In the genomic region with DNA sequence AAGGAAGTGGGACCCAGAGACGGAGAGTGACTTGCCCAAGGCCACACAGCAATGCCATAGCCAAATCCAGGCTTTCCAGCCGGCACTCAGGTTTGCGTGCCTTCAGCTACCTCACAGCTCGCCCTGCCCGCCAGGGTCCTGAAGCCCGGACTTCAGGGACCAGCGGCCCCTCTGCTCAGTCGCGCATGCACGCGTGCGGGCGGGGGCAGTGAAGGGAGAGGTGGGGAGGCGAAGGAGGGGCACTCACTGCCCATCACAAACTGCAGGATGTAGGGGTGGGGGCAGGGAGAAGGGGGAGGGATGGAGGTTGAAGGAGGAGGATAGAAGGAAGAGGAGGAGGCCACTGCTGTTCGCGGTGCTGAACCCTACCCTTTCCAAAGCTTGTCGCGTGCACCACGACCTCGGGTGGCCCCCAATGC, we compare ENCODE assay signal across 8 mouse cellular contexts. TPM values are rescaled to one million over a fixed set of nuclear protein-coding genes. Genes with fewer than 3 reads are reported as not detected.
DNase-seq lines count a peak whose midpoint lies in the region; ATAC-seq lines count a peak whose summit lies in the region.

No protein-coding gene starts in this region.

- H3K9ac ChIP-seq in liver, embryonic 15.5 days: no peak overlapping the region
- no peak overlapping the region for H3K9ac ChIP-seq in stomach, embryonic 16.5 days (ENCODE audit: low read length)

- H3K4me1 ChIP-seq in megakaryocyte, embryonic 14.5 days: peaks cover 55% of the 10 kb centered on the region
- peaks cover 39% of the 10 kb centered on the region for H3K4me1 ChIP-seq in liver, embryonic 15.5 days (replicated peaks)
- H3K4me1 ChIP-seq in stomach, embryonic 16.5 days (ENCODE audit: control insufficient read depth, insufficient read depth, low read length): peaks cover 17% of the 10 kb centered on the region; the same call in 1 of the 2 replicates

- H3K27ac ChIP-seq in liver, embryonic 15.5 days (replicated peaks): no peak overlapping the region
- H3K27ac ChIP-seq in stomach, embryonic 16.5 days (ENCODE audit: low read length): no peak overlapping the region

- H3K4me2 ChIP-seq in liver, embryonic 15.5 days: peak overlapping the region; percentile 39
- peak overlapping the region; percentile 40; the same call in 1 of the 2 replicates for H3K4me2 ChIP-seq in stomach, embryonic 16.5 days (ENCODE audit: low read depth, low read length)

- H3K4me3 ChIP-seq in megakaryocyte, embryonic 14.5 days (replicated peaks): peak overlapping the region; percentile 21
- H3K4me3 ChIP-seq in liver, embryonic 15.5 days (replicated peaks): peak overlapping the region; percentile 12; the same call in 1 of the 2 replicates
- H3K4me3 ChIP-seq in stomach, embryonic 16.5 days (replicated peaks; ENCODE audit: low read length): peak overlapping the region; percentile 34

- H3K36me3 ChIP-seq in megakaryocyte, embryonic 14.5 days (replicated peaks; ENCODE audit: low read length): no peaks in the 10 kb centered on the region
- H3K36me3 ChIP-seq in liver, embryonic 15.5 days (replicated peaks): no peaks in the 10 kb centered on the region
- H3K36me3 ChIP-seq in stomach, embryonic 16.5 days (ENCODE audit: control insufficient read depth, insufficient read depth, low read length): no peaks in the 10 kb centered on the region

- H3K27me3 ChIP-seq in megakaryocyte, embryonic 14.5 days (replicated peaks): peaks cover 100% of the 10 kb centered on the region
- peaks cover 100% of the 10 kb centered on the region for H3K27me3 ChIP-seq in liver, embryonic 15.5 days
- H3K27me3 ChIP-seq in stomach, embryonic 16.5 days (ENCODE audit: control insufficient read depth, insufficient read depth, low read length): peaks cover 100% of the 10 kb centered on the region

- ATAC-seq in megakaryocyte, adult 5-6 weeks (ENCODE audit: poor library complexity, severe bottlenecking): no peak
- ATAC-seq in liver, embryonic 15.5 days (ENCODE audit: insufficient read depth): no peak
- no peak for ATAC-seq in stomach, embryonic 16.5 days (ENCODE audit: insufficient read depth, low FRiP score)

- WGBS in liver, embryonic 15.5 days (ENCODE audit: insufficient replicate concordance): 0% methylated on average over 20 of the region's 20 CpGs
- 2% methylated on average over 20 of the region's 20 CpGs for WGBS in stomach, embryonic 16.5 days

- DNase-seq in embryo, embryonic 10 days (ENCODE audit: low spot score): peak; percentile 45
- no peak for DNase-seq in embryo, embryonic 11 days
- no peak for DNase-seq in urinary bladder, postnatal 4 days (ENCODE audit: low spot score in 2 of 2)
- DNase-seq in left cerebral cortex, postnatal 10 days (ENCODE audit: extremely low spot score in 1 of 2, low spot score in 2 of 2): no peak

- H3K9me3 ChIP-seq in megakaryocyte, embryonic 14.5 days: peaks cover 11% of the 10 kb centered on the region; the same call in 1 of the 2 replicates
- H3K9me3 ChIP-seq in liver, embryonic 15.5 days (replicated peaks): no peaks in the 10 kb centered on the region
- no peaks in the 10 kb centered on the region for H3K9me3 ChIP-seq in stomach, embryonic 16.5 days (replicated peaks; ENCODE audit: control insufficient read depth, low read length)

- intact Hi-C loops in left cerebral cortex, postnatal 10 days (cut with DNase I): no loop called here

RNA-seq across cellular contexts. Expression of a gene that starts 1.9 kb away (rescaled TPM):
- 0.13 TPM in 1 of 2 replicates, not detected in the other for polyA plus RNA-seq in megakaryocyte, embryonic 14.5 days (2012; ENCODE audit: insufficient read depth, low replicate concordance)
- total RNA-seq in megakaryocyte, adult 5-6 weeks (2015): 0.27 TPM in 1 of 2 replicates, not detected in the other
- total RNA-seq in megakaryocyte, adult 5-6 weeks (2017): not detected in 2 replicates
- not detected in 2 replicates for polyA plus RNA-seq in liver, embryonic 15.5 days (2015; fragmentation: Nextera tagmentation; extraction: Ambion mirVana)
- polyA plus RNA-seq in stomach, embryonic 16.5 days (2015; fragmentation: Nextera tagmentation; extraction: Ambion mirVana): not detected in 2 replicates
- total RNA-seq in left cerebral cortex, postnatal 10 days (2021): under 1 TPM; 0.18 to 0.39 TPM
